Mouse (Mus musculus) adrenal gland (tissue): ENCODE data around the gene Sgms1.
"Not testable (repeated sequence)": the region's sequence is repeated elsewhere in the genome, so short reads cannot be mapped to it uniquely, and the experiment has no call there.

Source experiments
- intact Hi-C: fragments of 180-260 bp; cut with DNase I; formaldehyde crosslinking; loops from one replicate; pipeline ENCODE4 v1.15.1; 2025

Gene Sgms1

GRCm38 (mm10) chr19:32360546-32360945, 29.0 kb downstream of the Sgms1 start:
- intact Hi-C loops, result no loop called here

DNA sequence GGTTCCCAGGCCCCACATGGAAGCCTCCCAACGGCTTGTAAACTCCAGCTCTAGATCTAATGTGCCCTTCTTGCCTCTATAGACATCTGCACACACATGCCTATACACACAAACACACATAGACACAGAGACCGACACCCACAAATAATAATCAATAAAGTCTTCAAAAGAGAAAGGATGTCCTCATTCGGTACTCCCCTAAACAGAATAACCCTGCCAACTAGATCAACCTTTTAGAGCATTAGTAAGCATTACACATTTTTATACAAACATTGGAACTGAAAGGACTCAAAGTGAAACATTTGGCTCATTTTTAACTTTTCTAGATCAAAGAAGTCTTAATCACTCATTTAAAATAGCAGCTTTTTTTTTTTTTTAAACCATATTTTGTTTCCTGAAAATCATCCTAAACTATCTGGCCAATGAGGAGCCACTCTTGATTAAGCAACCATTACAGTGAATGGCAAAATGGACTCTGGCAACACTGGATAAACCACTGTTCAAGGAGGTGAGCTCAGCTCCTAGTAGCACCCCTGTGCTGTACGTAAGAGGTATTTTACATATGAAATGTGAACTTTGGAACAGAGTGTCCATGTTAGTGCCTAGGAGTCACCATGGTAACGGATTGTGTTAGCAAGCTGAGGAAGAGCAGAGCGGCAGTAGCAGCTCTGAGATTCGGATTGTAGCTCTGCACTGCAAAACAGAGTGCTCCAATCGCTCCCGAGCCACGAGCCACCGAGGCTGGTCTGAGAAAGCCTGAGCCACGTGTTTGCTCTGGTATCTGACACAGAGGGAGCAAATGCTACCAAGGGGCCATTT, 30.6 kb downstream of the Sgms1 start:
- intact Hi-C loops, result no loop called here

DNA sequence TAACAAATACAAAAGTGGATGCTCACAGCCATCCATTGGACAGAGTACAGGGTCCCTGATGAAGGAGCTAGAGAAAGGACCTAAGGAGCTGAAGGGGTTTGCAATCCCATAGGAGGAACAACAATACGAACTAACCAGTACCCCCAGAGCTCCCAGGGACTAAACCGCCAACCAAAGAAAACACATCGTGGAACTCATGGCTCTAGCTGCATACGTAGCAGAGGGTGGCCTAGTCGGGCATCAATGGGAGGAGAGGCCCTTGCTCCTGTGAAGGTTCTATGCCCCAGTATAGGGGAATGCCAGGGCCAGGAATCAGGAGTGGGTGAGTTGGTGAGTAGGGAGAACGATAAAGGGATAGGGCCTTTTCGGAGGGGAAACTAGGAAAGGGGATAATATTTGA, 31.5 kb downstream of the Sgms1 start:
- intact Hi-C loops, result not testable (repeated sequence)

DNA sequence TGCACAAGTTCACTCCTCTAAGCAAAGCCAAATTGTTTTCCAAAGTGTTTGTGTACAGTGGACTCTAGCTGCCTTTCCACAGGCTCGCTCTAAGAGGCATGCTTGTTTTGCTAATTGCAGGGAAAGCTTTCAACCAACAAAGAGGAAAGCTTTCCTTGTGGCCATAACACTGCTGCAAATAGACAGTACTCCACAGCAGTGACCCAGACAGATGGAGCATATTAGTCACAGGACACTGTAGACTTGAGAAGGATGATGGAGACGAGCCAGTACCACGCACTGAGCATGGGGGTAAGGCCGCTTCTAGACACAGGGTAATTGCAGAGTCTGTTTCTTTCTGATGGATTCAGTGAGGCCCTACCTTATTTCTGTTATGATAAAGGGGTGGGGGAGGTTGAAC, 33.3 kb downstream of the Sgms1 start:
- intact Hi-C loops, result no loop called here

DNA sequence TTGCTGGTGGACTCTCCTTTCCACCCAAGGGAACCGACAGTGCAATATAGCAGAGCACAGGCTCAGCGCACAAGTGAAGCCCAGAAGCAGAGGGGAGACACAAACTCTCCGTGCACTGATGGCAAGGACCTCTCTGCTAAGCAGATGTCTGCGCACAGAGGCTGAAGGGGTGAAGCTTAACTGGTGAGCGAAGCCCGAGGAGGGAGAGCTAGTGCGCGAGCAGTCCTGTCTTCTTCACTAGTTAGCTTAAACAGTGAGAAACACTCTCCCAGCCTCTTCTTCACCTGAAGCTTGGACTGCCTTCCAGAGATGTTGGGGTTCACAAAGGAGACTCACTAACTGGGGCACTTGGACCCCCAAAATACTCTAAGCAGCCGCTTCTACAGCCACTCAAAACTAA, 36.1 kb downstream of the Sgms1 start:
- intact Hi-C loops, result no loop called here

- intact Hi-C loops, result loop anchor here (5.0 kb wide), 1 partner anchor 38 kb away; the partner anchor contains the start of gene Sgms1
These were observed 40.4 kb downstream of the Sgms1 start for GRCm38 (mm10) chr19:32348955-32349654.

- intact Hi-C loops, result loop anchor here (5.0 kb wide), 1 partner anchor 40 kb away; the partner anchor contains the start of gene Sgms1
These were observed 42.0 kb downstream of the Sgms1 start for GRCm38 (mm10) chr19:32347491-32347890.

GRCm38 (mm10) chr19:32346624-32347341, 42.7 kb downstream of the Sgms1 start:
- intact Hi-C loops, result loop anchor here (5.0 kb wide), 1 partner anchor 41 kb away; the partner anchor contains the start of gene Sgms1

DNA sequence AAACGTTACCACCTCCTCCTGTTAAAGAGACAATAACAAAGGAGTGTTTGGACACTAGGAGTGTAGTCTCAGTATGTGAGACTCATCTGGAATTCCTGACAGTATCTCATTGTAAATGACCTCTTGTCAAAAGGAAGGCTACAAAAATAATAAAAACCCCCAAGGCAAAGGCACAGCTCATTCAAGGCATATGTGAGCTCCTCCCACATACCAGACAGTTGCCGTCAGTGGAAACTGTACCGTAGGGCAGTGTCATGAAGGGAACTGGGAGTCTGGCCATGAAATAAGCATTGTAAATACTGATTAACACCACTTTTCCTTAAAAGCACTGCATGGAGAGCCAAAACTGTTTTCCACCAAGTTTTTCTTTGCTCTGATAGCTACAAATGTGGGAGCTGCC, 43.3 kb downstream of the Sgms1 start:
- intact Hi-C loops, result loop anchor here (5.0 kb wide), 1 partner anchor 41 kb away; the partner anchor contains the start of gene Sgms1

- intact Hi-C loops, result loop anchor here (5.0 kb wide), 1 partner anchor 42 kb away; the partner anchor contains the start of gene Sgms1
These were observed 44.3 kb downstream of the Sgms1 start for GRCm38 (mm10) chr19:32345181-32345745.

GRCm38 (mm10) chr19:32344738-32345121, 44.8 kb downstream of the Sgms1 start:
- intact Hi-C loops, result loop anchor here (5.0 kb wide), 1 partner anchor 43 kb away; the partner anchor contains the start of gene Sgms1

DNA sequence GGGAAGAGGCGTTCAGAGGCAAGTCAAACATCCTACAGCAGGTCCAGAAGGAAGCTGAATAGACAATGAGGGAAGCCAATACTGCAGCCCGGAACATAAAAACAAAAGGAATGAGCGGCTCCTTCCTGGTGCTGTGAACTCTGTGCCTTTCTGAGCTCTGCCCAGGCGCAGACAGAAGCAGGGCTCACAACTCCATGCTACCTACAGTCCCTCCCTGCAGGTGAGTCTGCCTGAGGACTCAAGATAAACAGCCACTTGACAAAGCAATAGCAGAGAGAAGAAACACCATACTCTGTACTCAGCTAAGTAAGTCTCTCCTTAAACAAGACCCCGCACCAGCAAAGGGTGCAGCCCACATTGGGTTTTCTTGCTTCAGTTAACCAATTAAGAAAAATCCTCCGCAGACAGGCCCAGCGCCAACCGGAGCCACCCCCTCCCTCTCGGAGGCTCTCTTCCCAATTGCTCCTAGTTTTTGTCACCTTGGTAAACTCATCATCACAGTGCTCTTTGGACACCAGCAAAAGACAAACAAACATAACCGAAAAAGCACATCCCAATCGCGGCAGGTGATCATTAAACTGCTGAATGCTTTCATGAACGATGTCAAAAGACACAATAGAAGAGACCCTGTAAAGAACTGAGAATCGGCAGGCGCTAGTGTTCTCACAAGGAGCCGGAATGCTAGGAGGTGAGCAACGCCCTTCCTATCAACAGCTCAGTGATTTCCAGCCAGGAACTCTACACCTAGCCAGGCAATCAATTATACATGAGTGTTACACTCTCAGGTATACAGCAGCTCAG, 45.4 kb downstream of the Sgms1 start:
- intact Hi-C loops, result no loop called here

DNA sequence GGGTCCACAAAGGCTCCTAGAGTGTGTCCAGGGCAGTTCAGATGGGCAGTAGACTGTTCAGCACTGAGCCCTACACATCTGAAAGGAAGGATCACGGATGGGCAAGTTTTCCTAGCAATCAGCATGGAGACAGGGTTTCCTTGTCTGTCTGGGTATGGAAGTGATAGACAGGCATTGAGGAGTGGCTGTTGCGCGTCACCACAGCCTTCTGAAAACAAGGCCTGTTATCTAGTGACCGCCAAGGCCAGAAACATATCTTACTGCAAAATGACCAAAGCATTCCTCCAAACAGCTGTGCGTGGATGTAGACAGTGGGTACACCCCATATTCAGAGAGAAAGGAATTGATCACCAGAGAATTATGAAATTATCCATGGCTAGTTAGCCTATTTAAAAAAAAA, 47.1 kb downstream of the Sgms1 start:
- intact Hi-C loops, result no loop called here

DNA sequence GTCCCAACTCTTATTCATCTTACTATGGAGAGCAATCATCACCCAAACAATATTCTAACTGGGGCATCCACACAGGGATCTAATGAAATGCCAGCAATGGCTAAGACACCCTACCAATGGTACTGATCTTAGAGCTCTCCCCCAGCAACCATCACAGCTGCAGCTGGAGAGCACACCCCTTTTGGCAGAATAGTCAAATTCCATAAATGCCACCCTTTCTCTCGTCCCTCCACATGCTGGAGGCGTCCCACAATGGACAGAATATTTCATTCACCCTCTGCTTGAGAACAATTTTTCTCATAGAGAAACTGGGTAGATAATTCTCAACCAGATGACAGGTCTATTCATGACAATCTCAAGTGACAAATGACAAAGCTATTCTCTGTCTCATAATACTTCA, 48.4 kb downstream of the Sgms1 start:
- intact Hi-C loops, result no loop called here

DNA sequence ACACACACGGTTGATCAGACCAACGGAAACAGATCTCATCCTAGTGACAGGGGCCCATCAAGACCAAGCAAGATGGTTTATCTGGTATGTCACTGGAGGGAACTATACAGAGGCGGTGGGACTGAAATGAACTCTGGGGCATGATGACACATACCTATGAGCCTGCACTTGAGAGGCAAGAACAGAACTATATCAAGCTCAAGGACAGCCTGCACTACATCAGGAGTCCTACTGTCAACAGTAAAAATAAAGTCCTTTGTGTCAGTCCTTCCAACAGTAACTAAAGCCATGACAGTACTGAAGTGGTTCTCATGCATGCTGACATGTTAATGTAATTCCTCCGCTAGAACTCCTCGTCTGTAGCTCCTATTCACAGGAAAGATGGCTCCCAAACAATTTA, 49.3 kb downstream of the Sgms1 start:
- intact Hi-C loops, result no loop called here

DNA sequence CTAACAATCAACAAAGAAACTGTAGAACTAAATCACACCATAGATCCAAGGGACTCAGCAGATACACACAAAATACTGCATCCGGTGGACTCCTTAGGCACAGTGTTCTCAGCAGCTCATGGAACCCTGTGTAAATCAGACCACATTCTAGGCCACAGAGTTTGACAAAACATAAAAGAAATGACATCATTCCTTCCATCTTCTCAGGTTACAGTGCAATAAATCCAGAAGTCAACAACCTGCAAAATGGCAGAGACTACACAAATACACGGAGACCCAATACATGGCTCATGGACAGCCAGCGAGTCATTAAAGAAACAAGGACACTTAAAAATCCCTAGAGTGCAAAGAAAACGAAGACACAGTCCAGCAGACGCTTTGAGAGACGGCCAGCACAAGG, 51.8 kb downstream of the Sgms1 start:
- intact Hi-C loops, result no loop called here

- intact Hi-C loops, result no loop called here
These were observed 54.8 kb downstream of the Sgms1 start for GRCm38 (mm10) chr19:32334751-32335150.

- intact Hi-C loops, result no loop called here
These were observed 56.0 kb downstream of the Sgms1 start for GRCm38 (mm10) chr19:32333544-32333943.

DNA sequence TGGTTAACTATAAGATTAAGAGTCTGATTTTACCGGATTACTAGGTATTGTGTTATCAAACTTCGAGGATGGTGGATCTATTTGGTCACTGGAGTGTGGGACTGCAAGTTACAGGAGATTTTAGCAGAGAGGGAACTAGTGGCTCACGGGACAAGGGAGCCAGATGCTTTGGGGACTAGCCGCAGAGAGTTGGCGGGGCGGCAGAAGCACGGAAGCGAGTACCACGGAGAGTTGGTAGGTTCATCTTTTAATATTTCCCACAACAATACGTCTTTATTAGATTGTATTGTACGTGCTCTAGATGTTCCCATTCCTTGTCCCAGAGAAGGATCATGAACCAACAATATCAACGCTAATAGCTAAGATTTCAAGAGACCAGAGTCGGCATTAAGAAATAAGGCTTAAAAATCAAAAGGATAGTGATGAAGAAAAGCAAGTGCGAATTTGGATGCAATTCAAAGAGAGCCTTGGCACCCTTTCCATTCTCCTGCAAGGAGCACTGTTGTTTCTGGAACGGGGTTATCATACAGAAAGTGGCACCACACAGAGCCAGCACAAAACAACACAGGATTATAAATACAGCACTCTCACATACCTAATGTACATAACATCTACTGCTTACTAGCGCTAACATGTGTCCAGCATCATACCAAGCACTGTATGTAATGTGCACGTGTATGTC, 56.6 kb downstream of the Sgms1 start:
- intact Hi-C loops, result no loop called here

- intact Hi-C loops, result no loop called here
These were observed 59.3 kb downstream of the Sgms1 start for GRCm38 (mm10) chr19:32330231-32330630.
